Mouse (Mus musculus) layer of hippocampus, adult 11-12 months (tissue): ENCODE data around the gene Slco3a1.

Experiments used
- DNase-seq: peaks from one replicate; pipeline ENCODE4 v3.0.0; 2022; ENCODE audit warnings: low spot score

Slco3a1 gene

DNA sequence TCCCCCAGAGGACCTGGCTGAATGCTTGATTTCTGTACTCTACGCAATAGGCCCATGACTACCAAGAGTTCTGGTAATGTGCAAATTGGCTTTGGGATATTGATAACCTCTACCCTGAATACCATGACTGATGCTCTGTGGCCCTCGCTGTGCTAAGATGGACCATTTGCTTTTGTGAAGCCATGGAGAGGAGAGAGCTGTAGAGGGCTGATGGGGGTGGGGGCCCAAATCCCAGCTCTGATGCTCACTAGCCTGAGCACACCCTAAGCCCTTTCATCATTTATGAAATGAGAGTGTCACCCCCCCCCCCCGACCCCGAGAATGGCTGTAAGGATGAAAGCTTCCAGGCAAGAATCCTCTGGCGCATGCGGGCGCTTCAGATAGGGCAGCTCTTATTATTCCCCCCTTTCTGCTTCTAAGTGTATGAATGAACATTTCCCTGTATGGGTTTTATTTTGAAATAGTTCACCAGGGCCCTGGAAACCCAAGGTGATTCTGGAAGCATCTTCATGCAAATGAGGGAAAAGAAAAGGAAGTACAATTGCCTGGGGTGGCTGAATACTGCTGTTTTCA is 206.2 kb downstream of the Slco3a1 start:
- DNase-seq = no peak

- no peak for DNase-seq
Observed at GRCm38 (mm10) chr7:74347026-74347425, 207.6 kb downstream of the Slco3a1 start.

DNA sequence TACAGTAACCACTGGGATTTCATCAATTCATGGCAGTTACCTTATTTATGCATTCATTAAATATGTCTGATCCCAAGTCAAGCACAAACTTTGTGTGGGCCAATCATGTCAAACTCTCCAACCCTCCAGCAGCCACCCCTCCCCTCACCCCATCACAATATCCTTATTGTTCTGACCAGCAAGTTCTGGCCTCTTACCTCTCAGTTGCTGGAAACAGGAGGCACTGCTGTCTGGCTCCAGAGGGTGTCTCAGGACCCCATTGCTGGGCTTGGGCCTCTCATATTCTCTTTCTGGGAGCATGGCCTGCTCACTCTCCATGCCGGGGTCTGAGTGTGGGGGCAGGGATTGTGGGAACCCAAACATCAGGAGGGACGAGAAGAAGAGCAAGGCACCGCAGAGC is 208.1 kb downstream of the Slco3a1 start:
- no peak for DNase-seq

- no peak for DNase-seq
Observed at GRCm38 (mm10) chr7:74341149-74341805, 213.3 kb downstream of the Slco3a1 start.

GRCm38 (mm10) chr7:74340419-74340954 is 214.1 kb downstream of the Slco3a1 start:
- DNase-seq = no peak

- no peak for DNase-seq
Observed at GRCm38 (mm10) chr7:74337677-74338420, 216.7 kb downstream of the Slco3a1 start.

DNA sequence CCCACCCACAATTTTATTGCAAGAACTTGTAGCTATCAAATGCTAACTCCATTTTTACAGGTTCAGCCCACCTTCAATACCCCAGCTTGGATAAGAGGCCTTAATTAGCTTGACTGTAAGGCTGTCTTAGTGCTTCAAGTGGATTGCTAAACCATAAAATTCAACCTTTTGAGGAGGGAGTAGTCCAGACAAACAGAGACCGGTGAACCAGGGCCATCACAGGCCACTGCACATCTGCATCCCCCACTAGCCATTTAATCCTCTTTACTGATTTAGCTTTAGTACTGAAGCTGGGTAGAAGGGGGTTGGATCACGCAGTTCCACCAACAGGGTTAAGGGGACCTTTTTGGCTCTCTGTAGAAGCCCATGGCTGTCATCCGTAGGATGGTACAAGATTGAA is 222.3 kb downstream of the Slco3a1 start:
- DNase-seq = no peak

- no peak for DNase-seq
Observed at GRCm38 (mm10) chr7:74330858-74331726, 223.5 kb downstream of the Slco3a1 start.

DNA sequence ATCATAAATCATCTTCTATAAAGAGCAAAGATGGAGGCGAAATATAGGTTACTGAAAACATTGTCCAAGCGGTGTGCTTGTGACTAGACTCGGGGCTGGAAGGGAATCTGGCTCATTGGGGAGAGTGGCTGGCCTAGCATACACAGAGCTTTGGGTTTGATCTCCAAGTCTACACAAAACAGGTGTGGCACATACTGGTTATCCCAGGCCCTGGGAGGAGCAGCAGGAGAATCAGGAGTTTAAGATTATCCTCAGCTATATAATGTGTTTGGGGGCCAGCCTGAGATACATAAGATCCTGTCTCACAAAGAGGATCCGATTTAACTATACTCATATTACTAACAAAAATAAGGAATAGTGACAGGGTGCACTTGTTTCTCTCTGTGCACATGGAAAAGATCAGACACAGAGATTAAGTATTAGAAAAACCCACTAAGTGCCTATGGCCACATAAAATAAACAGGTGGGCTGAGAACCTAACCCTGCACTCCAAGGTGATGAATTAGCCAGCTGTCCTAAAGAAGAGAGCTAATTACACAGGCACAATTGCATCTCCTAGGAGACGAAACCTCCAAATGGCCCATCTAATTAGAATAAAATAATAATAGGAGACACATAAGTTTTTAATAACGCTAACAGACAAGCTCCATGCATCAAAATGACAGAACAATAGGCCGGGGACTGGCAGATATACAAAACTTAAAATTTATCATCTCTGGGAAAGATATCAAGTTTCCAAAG is 224.3 kb downstream of the Slco3a1 start:
- DNase-seq = no peak

DNA sequence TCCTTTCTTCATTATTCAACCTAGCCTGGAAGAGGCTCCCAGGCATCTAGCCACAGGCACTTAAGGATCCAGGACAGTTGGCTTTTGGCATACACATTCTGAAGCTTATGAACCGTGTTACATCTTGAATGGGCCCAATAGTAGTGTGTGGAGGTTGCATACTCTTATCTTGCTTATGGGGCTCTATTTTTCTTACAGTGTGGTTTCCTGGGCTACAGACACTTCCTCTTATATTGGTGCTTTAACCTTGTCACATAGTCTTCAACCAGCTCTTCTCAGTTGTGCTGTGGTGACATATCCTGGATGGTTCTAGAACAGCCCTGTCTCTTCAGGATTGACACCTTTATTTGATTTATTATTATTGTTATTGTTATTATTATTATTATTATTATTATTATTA is 225.6 kb downstream of the Slco3a1 start:
- DNase-seq = no peak

DNA sequence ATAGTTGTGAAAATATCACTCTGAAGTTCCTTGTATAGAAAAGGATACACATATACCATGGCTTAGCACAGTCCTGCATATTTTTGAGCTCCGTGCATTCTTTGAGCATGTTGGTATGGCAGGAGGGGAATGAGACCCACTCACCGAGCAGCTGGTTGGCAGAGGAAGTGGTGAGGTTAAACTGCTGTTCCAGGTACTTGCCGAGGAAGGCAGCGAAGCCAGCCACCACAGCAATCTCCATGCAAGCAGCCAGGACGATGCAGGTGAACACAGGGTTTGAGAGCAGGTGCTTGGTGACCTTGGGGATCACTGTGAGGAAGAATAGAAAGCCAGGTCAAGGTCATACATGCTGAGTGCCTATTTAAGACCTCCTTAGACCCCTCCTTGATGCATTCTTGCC is 226.9 kb downstream of the Slco3a1 start:
- no peak for DNase-seq

- DNase-seq = peak; percentile 23
Observed at GRCm38 (mm10) chr7:74325052-74325451, 229.5 kb downstream of the Slco3a1 start.

DNA sequence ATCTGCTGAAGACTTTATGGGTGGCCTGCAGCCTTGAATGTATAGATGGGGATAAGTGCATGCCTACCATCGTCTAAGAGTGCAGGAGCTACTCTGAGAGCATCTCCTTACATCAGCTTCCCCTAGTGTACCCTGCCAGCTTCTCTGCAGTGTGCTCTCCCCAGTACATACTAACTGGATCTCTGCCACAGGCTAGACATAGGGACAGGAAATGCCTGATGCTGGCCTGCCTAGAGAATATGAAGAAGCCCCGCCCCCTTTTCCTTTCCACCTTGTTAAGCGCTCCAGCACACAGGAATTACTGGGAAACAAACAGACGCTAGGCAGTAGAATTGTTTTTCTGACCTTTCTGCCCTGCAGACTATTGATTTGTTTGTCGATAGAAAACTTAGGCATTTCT is 230.9 kb downstream of the Slco3a1 start:
- DNase-seq = no peak

DNA sequence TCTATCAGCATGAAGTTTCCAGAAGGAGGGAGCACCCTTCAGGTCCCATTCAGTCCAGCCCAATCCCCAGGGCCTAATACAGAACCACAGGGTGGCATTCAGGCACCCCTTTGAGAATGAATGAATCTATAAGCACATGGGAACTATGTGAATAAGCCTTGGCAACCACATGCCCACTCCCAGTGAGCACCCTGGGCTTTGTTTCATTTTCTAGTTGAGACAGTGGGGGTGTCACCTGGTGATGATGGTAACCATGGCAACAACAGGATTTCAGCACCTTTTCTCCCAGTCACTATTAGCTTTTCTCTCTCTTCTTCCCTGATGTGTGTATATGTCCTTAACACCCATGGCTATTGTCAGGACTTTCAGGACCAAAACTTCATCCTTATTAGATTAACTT is 231.4 kb downstream of the Slco3a1 start:
- DNase-seq = no peak

- DNase-seq = no peak
Observed at GRCm38 (mm10) chr7:74320635-74321034, 233.9 kb downstream of the Slco3a1 start.

DNA sequence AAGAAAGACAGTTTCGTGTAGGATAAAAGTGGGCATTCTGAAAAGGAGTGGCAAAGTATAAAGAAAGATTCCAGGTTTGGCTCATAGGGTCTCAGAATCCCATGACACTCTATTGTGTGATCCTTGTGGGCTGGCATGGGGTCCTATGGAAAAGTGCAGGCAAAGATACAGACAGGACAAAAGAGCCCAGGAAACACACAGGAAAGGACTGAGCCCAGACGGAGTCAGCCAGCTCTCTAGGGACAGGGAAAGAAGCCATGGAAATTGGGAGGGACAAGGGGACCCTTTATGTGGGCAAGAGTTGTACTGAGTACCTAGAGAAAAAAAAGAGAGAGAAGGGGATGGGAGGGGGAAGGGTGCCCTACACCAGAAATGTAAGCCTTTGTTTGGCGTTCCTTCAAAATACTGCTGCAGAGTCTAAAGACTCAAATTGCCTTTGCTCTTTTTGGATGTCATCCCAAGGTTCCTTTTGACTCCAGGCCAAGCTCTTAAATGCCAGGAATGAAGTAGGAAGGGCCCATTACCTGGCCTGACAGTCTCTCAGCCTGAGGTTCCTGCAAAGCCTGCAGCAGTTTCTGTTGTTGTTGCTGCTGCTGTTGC is 238.6 kb downstream of the Slco3a1 start:
- no peak for DNase-seq

GRCm38 (mm10) chr7:74314276-74314675 is 240.3 kb downstream of the Slco3a1 start:
- no peak for DNase-seq

DNA sequence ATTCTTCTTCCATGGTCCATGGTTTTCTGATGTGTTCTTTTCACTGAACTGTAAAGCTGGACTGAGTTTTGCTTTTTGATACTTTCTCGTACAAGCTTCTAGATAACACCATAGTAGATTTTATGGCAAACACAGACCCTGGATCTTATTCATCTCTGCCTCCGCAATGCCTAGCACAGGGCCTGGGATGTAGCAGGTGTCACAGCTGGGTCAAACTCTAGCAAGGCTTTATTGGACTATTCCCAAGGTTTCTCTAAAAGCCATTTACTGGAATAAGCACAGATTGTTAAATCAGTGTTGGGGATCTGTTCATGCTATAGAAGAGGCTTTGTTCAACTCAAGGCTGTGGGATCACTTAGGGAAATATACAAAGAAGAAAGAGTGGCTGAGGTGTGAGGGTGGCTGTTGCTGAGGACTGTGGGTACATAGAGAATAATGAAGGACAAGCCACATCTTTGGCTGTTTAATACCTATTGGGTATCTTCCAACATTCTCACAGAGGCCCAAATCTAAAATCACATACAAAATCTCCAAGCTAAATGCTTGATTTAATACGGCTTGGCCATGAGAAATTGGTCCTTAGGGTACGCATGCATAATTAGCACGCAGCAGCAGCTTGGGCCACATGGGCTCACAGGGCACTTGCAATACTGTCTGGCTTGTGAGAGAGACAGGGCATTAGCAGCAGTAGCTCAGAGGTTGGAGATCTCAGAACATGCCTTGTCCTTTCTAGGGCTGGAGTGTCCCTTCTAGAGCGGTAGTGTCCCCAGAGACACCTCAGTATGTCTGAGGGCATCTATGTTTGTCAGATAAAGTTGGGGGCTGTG is 241.1 kb downstream of the Slco3a1 start:
- no peak for DNase-seq

DNA sequence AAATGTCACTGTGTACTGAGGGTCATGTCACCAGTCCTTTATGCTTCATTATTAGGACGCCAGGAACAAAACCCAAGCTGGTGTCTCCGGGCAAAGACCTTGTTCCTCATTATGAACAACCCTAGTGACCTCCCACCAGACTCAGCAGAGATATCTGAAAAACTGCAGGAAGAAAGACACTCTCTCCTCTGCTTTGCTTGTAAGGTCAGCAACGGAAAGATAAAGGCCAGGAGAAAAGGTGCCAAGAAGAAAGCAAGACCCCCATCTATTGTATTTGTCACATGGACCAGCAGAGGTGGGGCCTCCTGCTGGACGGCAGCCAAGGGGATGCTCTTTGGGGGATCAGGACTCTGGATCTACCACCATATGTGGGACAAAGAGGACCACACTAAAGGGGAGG is 243.0 kb downstream of the Slco3a1 start:
- DNase-seq = no peak
